Mouse (Mus musculus) thymus, adult 2 months (tissue): ENCODE measurements around the gene Vps33a.

ENCODE experiments used
- CTCF ChIP-seq: fragments of 200-500 bp; IDR thresholded peaks from 2 replicates; pipeline ENCODE4 v1.5.1; 2012; ENCODE audit warnings: mild to moderate bottlenecking, control low read depth, low read length, moderate library complexity, borderline replicate concordance; ENCODE audit not compliant: control insufficient read depth, poor library complexity, insufficient read depth; ENCODE audit errors: extremely low read depth
- POLR2A ChIP-seq: fragments of 200-500 bp; IDR thresholded peaks from 2 replicates; pipeline ENCODE4 v1.6.1; 2012; ENCODE audit warnings: mild to moderate bottlenecking, low read length, control low read depth, moderate library complexity; ENCODE audit not compliant: control insufficient read depth, poor library complexity, insufficient read depth; ENCODE audit errors: extremely low read depth

- TF ChIP-seq POLR2A (no peak), CTCF (no peak)
Observed at GRCm38 (mm10) chr5:123520666-123521065, 52.2 kb downstream of the Vps33a start.
